Mouse (Mus musculus) spleen, adult 2 months (tissue): ENCODE results near the gene Prm1.

Experiments used
- CTCF ChIP-seq: fragments of 200-500 bp; IDR thresholded peaks from 2 replicates; pipeline ENCODE4 v1.5.1; 2011; ENCODE audit warnings: mild to moderate bottlenecking, inconsistent platforms; ENCODE audit not compliant: insufficient read depth, insufficient read length, insufficient replicate concordance; ENCODE audit errors: extremely low read depth
- POLR2A ChIP-seq: fragments of 200-500 bp; IDR thresholded peaks from 2 replicates; pipeline ENCODE4 v1.6.1; 2011; ENCODE audit warnings: low read depth, low read length, inconsistent platforms

- TF ChIP-seq CTCF, result no peak
- TF ChIP-seq POLR2A, result no peak
Observed at GRCm38 (mm10) chr16:10754521-10755296, 50.9 kb downstream of the Prm1 start.
